Mouse (Mus musculus) heart, adult 2 months (tissue): ENCODE measurements around the gene Ahcyl1. TPM values are rescaled to one million over a fixed set of nuclear protein-coding genes. Genes with fewer than 3 reads are reported as not detected.

Experiments
- DNase-seq, 2 experiments: peaks; one replicate each; pipeline ENCODE4 v3.0.0; 2021
- H3K27ac ChIP-seq: fragments of 200-600 bp; 2 replicates; pipeline ENCODE4 v1.8.1; 2022
- H3K27me3 ChIP-seq: fragments of 200-500 bp; 2 replicates; pipeline ENCODE4 v1.6.1; 2012; ENCODE audit warnings: mild to moderate bottlenecking, low read length, inconsistent platforms, mixed read lengths; ENCODE audit not compliant: control insufficient read depth, insufficient read depth
- H3K36me3 ChIP-seq: fragments of 200-500 bp; 2 replicates; pipeline ENCODE4 v1.6.1; 2012; ENCODE audit warnings: low read length, inconsistent platforms; ENCODE audit not compliant: control insufficient read depth, insufficient read depth
- H3K4me1 ChIP-seq: fragments of 200-500 bp; 2 replicates; pipeline ENCODE4 v1.6.1; 2011; ENCODE audit warnings: low read length; ENCODE audit not compliant: control insufficient read depth, insufficient read depth
- H3K4me3 ChIP-seq: fragments of 200-600 bp; 2 replicates; pipeline ENCODE4 v1.8.1; 2022
- H3K79me2 ChIP-seq: fragments of 200-500 bp; replicated peaks from 2 replicates; pipeline ENCODE4 v1.6.1; 2012; ENCODE audit warnings: mild to moderate bottlenecking, inconsistent platforms, low read length, moderate library complexity, mixed read lengths; ENCODE audit not compliant: control insufficient read depth, insufficient read depth
- H3K9ac ChIP-seq: fragments of 200-500 bp; 2 replicates; pipeline ENCODE4 v1.6.1; 2012; ENCODE audit warnings: low read depth, mild to moderate bottlenecking, control low read depth, inconsistent platforms, low read length, mixed read lengths
- CTCF ChIP-seq: fragments of 200-600 bp; IDR thresholded peaks from 2 replicates; pipeline ENCODE4 v1.8.1; 2022; ENCODE audit warnings: antibody characterized with exemption, mild to moderate bottlenecking, moderate library complexity
- EP300 ChIP-seq: fragments of 200-500 bp; IDR thresholded peaks from 2 replicates; pipeline ENCODE4 v1.6.1; 2011; ENCODE audit warnings: low read depth, low read length, control low read depth; ENCODE audit not compliant: insufficient read depth
- POLR2A ChIP-seq: fragments of 200-500 bp; IDR thresholded peaks from 2 replicates; pipeline ENCODE4 v1.6.1; 2011; ENCODE audit warnings: mild to moderate bottlenecking, low read depth, low read length, control low read depth; ENCODE audit not compliant: insufficient read depth
- WGBS: fragments of 180-500 bp; shearing (Covaris S2); methylation state at CpG from one replicate; pipeline ENCODE4 v1.1.7; 2018; 5-methylcytosine and 5-hydroxymethylcytosine counted together
- intact Hi-C: fragments of 180-260 bp; cut with DNase I; formaldehyde crosslinking; loops from one replicate; pipeline ENCODE4 v1.15.1; 2025
- polyA plus RNA-seq: library from polyadenylated mRNA; depleted of rRNA; stranded (reverse); fragments of >200 nt; gene quantifications from 2 replicates; pipeline ENCODE4 v1.2.3, GENCODE M21; 2012
- total RNA-seq, 2 experiments: library from RNA; stranded (reverse); gene quantifications; 2 replicates each; pipeline ENCODE4 v1.2.3; 2021

Ahcyl1 gene
- total and polyA plus RNA-seq, 3 experiments = 50.9 to 82.3 (median 76.5) TPM

- intact Hi-C loops = no loop called here
- TF ChIP-seq POLR2A = no peak
- TF ChIP-seq EP300 = no peak
- TF ChIP-seq CTCF = no peak
- H3K79me2 ChIP-seq = no peaks in the 10 kb centered on the region
- H3K27me3 ChIP-seq = no peaks in the 10 kb centered on the region
- WGBS = 1% methylated on average over 48 of the region's 48 CpGs
- DNase-seq = no peak
- H3K36me3 ChIP-seq = peaks cover 4% of the 10 kb centered on the region; the same call in 1 of the 2 replicates
- H3K27ac ChIP-seq = peak within 1 kb of the TSS; percentile 97
- peak within 1 kb of the TSS; percentile 92 for H3K4me3 ChIP-seq
- peaks cover 5% of the 10 kb centered on the region for H3K4me1 ChIP-seq
- H3K9ac ChIP-seq = peak within 1 kb of the TSS; percentile 100
Observed at GRCm38 (mm10) chr3:107630682-107631522, 65.5 kb downstream of the Ahcyl1 start, which contains the start of gene Gm10961. Gene Gm10961 (plus strand): TSS chr3:107631322.

DNA sequence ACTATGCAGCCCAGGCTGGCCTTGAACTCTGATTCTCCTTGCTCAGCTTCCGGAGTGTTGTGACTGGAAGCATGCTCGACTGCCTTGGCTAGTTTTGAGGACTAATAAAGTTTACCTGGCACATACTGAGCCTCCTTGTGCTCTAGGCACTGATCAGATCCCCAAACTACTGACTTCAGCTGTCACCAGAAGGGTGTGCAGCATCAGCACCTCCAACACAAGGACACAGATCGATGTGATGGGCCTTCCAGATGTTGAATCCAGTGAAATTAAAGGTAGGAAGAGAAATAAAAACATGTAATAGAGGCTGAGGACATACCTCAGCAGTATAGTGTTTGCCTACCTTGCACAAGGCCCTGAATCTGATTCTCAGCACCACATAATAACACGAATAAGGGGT lies 66.9 kb downstream of the Ahcyl1 start:
- Histone ChIP-seq H3K4me1 (peaks cover 5% of the 10 kb centered on the region), H3K4me3 (no peak overlapping the region), H3K27ac (no peak overlapping the region), H3K9ac (no peak overlapping the region), H3K36me3 (peaks cover 4% of the 10 kb centered on the region; the same call in 1 of the 2 replicates), H3K27me3 (no peaks in the 10 kb centered on the region), H3K79me2 (no peaks in the 10 kb centered on the region)
- DNase-seq = no peak
- 91% methylated on average over 4 of the region's 4 CpGs for WGBS
- intact Hi-C loops = no loop called here
- TF ChIP-seq CTCF (no peak), POLR2A (no peak), EP300 (no peak)

- DNase-seq = no peak
- peaks cover 5% of the 10 kb centered on the region for H3K4me1 ChIP-seq
- 96% methylated on average over 2 of the region's 2 CpGs for WGBS
- no peaks in the 10 kb centered on the region for H3K79me2 ChIP-seq
- H3K4me3 ChIP-seq = no peak overlapping the region
- TF ChIP-seq POLR2A = no peak
- no peak for TF ChIP-seq EP300
- TF ChIP-seq CTCF = no peak
- no peaks in the 10 kb centered on the region for H3K27me3 ChIP-seq
- no peak overlapping the region for H3K9ac ChIP-seq
- intact Hi-C loops = no loop called here
- H3K27ac ChIP-seq = no peak overlapping the region
- H3K36me3 ChIP-seq = peaks cover 4% of the 10 kb centered on the region; the same call in 1 of the 2 replicates
Observed at GRCm38 (mm10) chr3:107628551-107628950, 67.8 kb downstream of the Ahcyl1 start.

- TF ChIP-seq EP300 = no peak
- TF ChIP-seq CTCF = no peak
- TF ChIP-seq POLR2A = no peak
- Histone ChIP-seq H3K27ac (no peak overlapping the region), H3K9ac (no peak overlapping the region), H3K79me2 (no peaks in the 10 kb centered on the region), H3K4me3 (no peak overlapping the region), H3K4me1 (peaks cover 5% of the 10 kb centered on the region), H3K27me3 (no peaks in the 10 kb centered on the region), H3K36me3 (peaks cover 4% of the 10 kb centered on the region; the same call in 1 of the 2 replicates)
- WGBS = 94% methylated on average over 7 of the region's 7 CpGs
- intact Hi-C loops = no loop called here
- DNase-seq = no peak
Observed at GRCm38 (mm10) chr3:107627641-107628040, 68.7 kb downstream of the Ahcyl1 start.

- Histone ChIP-seq H3K79me2 (no peaks in the 10 kb centered on the region), H3K9ac (no peak overlapping the region), H3K36me3 (0 out of 2 replicates have a peak, but pooled peaks cover 2% of the 10 kb centered on the region), H3K27me3 (no peaks in the 10 kb centered on the region), H3K4me3 (no peak overlapping the region), H3K4me1 (peaks cover 3% of the 10 kb centered on the region; the same call in 1 of the 2 replicates), H3K27ac (no peak overlapping the region)
- TF ChIP-seq EP300 (no peak), POLR2A (no peak), CTCF (no peak)
- intact Hi-C loops = no loop called here
- no peak for DNase-seq
- 94% methylated on average over 8 of the region's 8 CpGs for WGBS
Observed at GRCm38 (mm10) chr3:107626751-107627150, 69.6 kb downstream of the Ahcyl1 start.

GRCm38 (mm10) chr3:107625536-107625935 lies 70.8 kb downstream of the Ahcyl1 start:
- Histone ChIP-seq H3K36me3 (0 out of 2 replicates have a peak, but pooled peaks cover 2% of the 10 kb centered on the region), H3K9ac (no peak overlapping the region), H3K4me3 (no peak overlapping the region), H3K27ac (no peak overlapping the region), H3K4me1 (peaks cover 2% of the 10 kb centered on the region; the same call in 1 of the 2 replicates), H3K27me3 (no peaks in the 10 kb centered on the region), H3K79me2 (no peaks in the 10 kb centered on the region)
- TF ChIP-seq CTCF (no peak), POLR2A (no peak), EP300 (no peak)
- no peak for DNase-seq
- WGBS = 94% methylated on average over 8 of the region's 8 CpGs
- intact Hi-C loops = no loop called here
